Mouse (Mus musculus): ENCODE measurements around the gene Rhot2.

Gene Rhot2

GRCm38 (mm10) chr17:25796211-25796771, 48.4 kb downstream of the Rhot2 start:
- DNase-seq (ENCODE audit: low spot score in 2 of 2), result no peak

- DNase-seq (ENCODE audit: low spot score in 2 of 2), result no peak
Observed at GRCm38 (mm10) chr17:25795609-25796092, 49.0 kb downstream of the Rhot2 start, which contains the start of gene AC134908.4. Gene AC134908.4 (minus strand): TSS chr17:25795659.

GRCm38 (mm10) chr17:25794998-25795397, 49.7 kb downstream of the Rhot2 start:
- DNase-seq (ENCODE audit: low spot score in 2 of 2), result no peak

GRCm38 (mm10) chr17:25794197-25794596, 50.5 kb downstream of the Rhot2 start:
- no peak for DNase-seq (ENCODE audit: low spot score in 2 of 2)

- DNase-seq (ENCODE audit: low spot score in 2 of 2), result peak; percentile 33 to 69
Observed at GRCm38 (mm10) chr17:25792615-25793014, 52.0 kb downstream of the Rhot2 start, which contains the start of gene Fam173a. Gene Fam173a (minus strand): TSS chr17:25792901.

GRCm38 (mm10) chr17:25791843-25792527, 52.7 kb downstream of the Rhot2 start:
- DNase-seq (ENCODE audit: low spot score in 2 of 2), result peak; percentile 81 to 84

- no peak for DNase-seq (ENCODE audit: low spot score in 2 of 2)
Observed at GRCm38 (mm10) chr17:25791320-25791842, 53.3 kb downstream of the Rhot2 start.

All from urinary bladder, postnatal 36 days (tissue).